Mouse (Mus musculus) hindbrain, embryonic 12.5 days (tissue): ENCODE measurements around the gene Fam168a. TPM values are rescaled to one million over a fixed set of nuclear protein-coding genes. Genes with fewer than 3 reads are reported as not detected.

Source experiments
- ATAC-seq: fragments of 200-750 bp; cut with Nextera tagmentation; 2 replicates; pipeline ENCODE4 v1.8.0; 2017; ENCODE audit warnings: moderate TSS enrichment; ENCODE audit not compliant: low FRiP score
- H3K27ac ChIP-seq: fragments of 300-500 bp; sonication (generic); 2 replicates; pipeline ENCODE4 v1.5.1; 2016; ENCODE audit warnings: mild to moderate bottlenecking
- H3K27me3 ChIP-seq: fragments of 300-500 bp; sonication (generic); 2 replicates; pipeline ENCODE4 v1.6.1; 2016; ENCODE audit warnings: mild to moderate bottlenecking
- H3K36me3 ChIP-seq: fragments of 300-500 bp; sonication (generic); 2 replicates; pipeline ENCODE4 v1.6.1; 2016; ENCODE audit warnings: mild to moderate bottlenecking
- H3K4me1 ChIP-seq: fragments of 300-500 bp; sonication (generic); 2 replicates; pipeline ENCODE4 v1.6.1; 2016
- H3K4me2 ChIP-seq: fragments of 300-500 bp; sonication (generic); replicated peaks from 2 replicates; pipeline ENCODE4 v1.6.1; 2016; ENCODE audit warnings: mild to moderate bottlenecking
- H3K4me3 ChIP-seq: fragments of 300-500 bp; sonication (generic); 2 replicates; pipeline ENCODE4 v1.5.1; 2016; ENCODE audit warnings: mild to moderate bottlenecking
- H3K9ac ChIP-seq: fragments of 300-500 bp; sonication (generic); 2 replicates; pipeline ENCODE4 v1.6.1; 2016; ENCODE audit warnings: mild to moderate bottlenecking, moderate library complexity
- H3K9me3 ChIP-seq: fragments of 300-500 bp; sonication (generic); replicated peaks from 2 replicates; pipeline ENCODE4 v1.6.1; 2016; ENCODE audit warnings: mild to moderate bottlenecking
- WGBS: fragments of 180-500 bp; shearing (Covaris S2); methylation state at CpG from one replicate; pipeline ENCODE4 v1.1.7; 2016; 5-methylcytosine and 5-hydroxymethylcytosine counted together
- polyA plus RNA-seq: library from polyadenylated mRNA; unstranded; fragments of >200 nt; fragmentation: Nextera tagmentation; extraction: Ambion mirVana; gene quantifications from 2 replicates; pipeline ENCODE4 v1.2.1, GENCODE M21; 2016

Fam168a gene
- polyA plus RNA-seq, 1 experiment from 2014 or later = 64.7 TPM

DNA sequence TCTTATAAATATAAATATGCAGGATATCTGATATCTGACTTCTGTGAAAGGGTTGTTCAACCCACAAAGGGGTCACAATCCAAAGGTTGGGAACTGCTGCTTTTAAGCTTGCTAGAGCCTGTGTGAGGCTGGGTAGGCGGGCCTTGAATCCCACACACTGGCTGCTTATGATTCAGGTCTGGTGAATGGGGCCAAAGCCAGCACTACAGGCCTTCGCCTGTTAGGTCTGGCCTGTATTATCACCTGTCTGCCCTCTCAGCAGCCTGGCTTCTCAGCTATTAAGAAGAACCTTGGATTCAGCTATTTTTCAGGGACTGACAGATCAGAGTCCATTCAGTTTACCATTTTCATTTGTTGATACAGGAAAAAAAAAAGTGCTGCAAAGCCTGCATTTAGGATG is 99.0 kb downstream of the Fam168a start:
- ATAC-seq = no peak
- WGBS = 65% methylated on average over 2 of the region's 2 CpGs

DNA sequence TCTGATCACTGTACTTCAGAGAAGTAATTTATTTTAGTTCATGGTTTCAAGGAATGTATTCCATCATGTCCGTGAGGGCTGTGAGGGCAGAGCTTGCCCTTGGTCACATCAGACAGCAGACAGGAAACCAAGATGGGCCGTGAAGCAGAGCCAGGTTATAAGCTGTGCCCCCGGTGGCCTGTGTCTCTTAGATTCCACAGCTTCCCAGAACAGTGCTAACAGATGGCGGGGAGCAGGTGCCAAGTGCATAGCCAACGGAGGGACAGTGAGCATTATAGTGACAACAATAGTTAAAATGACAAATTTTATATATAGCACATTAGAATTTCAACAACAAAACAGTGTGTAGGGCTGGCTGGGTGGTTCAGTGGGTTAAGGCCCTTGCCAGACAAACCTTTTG is 105.5 kb downstream of the Fam168a start:
- Histone ChIP-seq H3K27ac (no peak overlapping the region), H3K9ac (no peak overlapping the region), H3K27me3 (no peaks in the 10 kb centered on the region), H3K4me2 (no peak overlapping the region), H3K9me3 (no peaks in the 10 kb centered on the region), H3K4me3 (no peak overlapping the region), H3K4me1 (peaks cover 7% of the 10 kb centered on the region), H3K36me3 (no peaks in the 10 kb centered on the region)
- WGBS = 79% methylated on average over 5 of the region's 5 CpGs
- no peak for ATAC-seq

More for the DNA sequence above, 99.0 kb downstream of the Fam168a start:
- Histone ChIP-seq H3K4me3 (no peak overlapping the region), H3K9me3 (no peaks in the 10 kb centered on the region), H3K27me3 (no peaks in the 10 kb centered on the region), H3K9ac (no peak overlapping the region), H3K27ac (no peak overlapping the region), H3K4me2 (no peak overlapping the region), H3K36me3 (no peaks in the 10 kb centered on the region), H3K4me1 (no peaks in the 10 kb centered on the region)

DNA sequence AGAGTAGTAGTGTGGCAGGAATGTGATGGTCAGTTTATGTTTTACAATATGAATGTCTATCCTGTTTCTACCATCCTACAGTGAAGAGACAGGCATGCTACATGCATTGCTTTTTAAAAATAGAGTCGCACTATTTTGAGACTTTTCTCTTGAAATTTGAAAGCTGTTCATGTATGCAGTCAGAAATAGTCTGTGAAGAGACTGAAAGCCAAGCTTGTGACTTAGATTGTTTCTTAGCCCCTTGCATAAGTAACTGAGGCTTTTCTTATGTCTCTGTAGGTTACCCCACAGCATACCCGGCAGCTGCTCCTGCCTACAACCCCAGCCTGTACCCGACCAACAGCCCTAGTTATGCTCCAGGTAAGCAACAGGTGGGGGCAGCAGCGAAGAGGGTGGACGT is 106.2 kb downstream of the Fam168a start:
- Histone ChIP-seq H3K27me3 (no peaks in the 10 kb centered on the region), H3K9ac (no peak overlapping the region), H3K4me2 (no peak overlapping the region), H3K4me3 (no peak overlapping the region), H3K9me3 (no peaks in the 10 kb centered on the region), H3K27ac (no peak overlapping the region), H3K4me1 (peaks cover 12% of the 10 kb centered on the region), H3K36me3 (no peaks in the 10 kb centered on the region)
- 86% methylated on average over 5 of the region's 5 CpGs for WGBS
- ATAC-seq = no peak

DNA sequence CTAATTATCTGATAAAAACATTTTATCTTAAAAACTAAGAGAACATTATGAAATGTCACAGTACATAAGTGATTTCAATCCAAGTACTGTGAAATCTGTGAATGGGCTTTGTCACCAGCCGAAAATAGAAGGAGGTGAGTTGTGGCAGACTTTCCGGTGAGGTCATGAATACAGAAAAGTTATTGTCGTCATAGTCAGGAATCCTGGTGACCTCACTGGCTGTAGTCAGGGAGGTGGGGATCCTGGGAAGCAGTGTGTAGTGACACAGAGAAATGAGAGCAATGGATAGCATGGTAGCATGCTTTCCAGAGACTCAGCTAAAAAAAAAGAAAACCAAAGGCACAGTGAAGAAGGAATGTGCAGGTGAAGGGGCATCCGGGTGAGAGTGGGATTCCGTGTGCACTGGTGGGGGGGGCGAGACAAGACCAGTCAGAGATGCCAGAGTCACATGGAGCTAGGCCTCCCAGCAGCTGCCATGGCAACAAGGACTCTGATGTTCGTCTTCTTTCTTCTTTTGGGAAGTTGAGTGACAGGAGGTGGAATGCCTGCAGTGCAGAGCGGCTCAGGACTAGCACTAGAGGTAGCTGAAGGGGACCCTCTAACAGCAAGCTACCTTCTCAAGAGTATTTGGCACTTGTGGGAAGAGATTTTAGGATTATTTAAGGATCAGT is 109.6 kb downstream of the Fam168a start:
- 0 out of 2 replicates have a peak, but pooled peaks have one; percentile 43 for ATAC-seq
- H3K4me1 ChIP-seq = peaks cover 12% of the 10 kb centered on the region
- no peak overlapping the region for H3K9ac ChIP-seq
- no peaks in the 10 kb centered on the region for H3K9me3 ChIP-seq
- H3K36me3 ChIP-seq = no peaks in the 10 kb centered on the region
- 39% methylated on average over 8 of the region's 8 CpGs for whole genome bisulfite sequencing
- H3K4me3 ChIP-seq = no peak overlapping the region
- H3K27me3 ChIP-seq = no peaks in the 10 kb centered on the region
- no peak overlapping the region for H3K4me2 ChIP-seq
- H3K27ac ChIP-seq = no peak overlapping the region

DNA sequence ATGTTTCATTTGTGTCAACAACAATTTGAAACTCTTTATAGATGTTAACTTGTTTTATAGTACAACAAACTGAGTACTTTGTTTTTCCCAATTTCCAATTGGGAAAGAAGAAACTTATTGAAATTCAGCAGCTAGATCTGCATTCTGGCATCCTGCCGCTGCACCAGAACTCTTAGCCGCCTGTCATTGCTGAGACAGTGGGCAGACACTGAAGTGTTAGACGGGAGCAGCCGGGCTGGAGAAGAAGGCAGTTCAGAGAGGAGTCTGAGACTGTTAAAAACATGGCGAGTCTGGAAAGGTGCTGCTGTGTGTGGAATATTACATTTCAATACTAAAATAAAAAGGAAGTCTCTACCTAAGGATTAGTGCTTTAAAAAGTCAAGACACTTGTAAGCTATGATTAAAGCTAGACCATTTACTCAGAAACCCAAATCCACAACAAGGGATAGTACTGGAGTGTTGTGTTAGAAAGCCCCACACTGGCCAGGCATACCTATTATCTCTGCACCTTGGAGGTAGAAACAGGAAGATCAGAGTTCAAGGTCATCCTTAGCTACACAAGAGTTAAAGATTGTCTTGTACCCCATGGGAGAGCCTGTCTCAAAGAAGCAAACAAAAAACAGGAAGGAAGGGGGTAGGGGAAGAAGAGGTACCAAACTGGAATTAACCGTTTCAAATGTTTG is 110.5 kb downstream of the Fam168a start:
- Histone ChIP-seq H3K27me3 (no peaks in the 10 kb centered on the region), H3K9me3 (no peaks in the 10 kb centered on the region), H3K36me3 (no peaks in the 10 kb centered on the region), H3K4me2 (no peak overlapping the region), H3K4me1 (peaks cover 12% of the 10 kb centered on the region), H3K27ac (no peak overlapping the region), H3K9ac (no peak overlapping the region), H3K4me3 (no peak overlapping the region)
- no peak for ATAC-seq
- 65% methylated on average over 6 of the region's 6 CpGs for WGBS

DNA sequence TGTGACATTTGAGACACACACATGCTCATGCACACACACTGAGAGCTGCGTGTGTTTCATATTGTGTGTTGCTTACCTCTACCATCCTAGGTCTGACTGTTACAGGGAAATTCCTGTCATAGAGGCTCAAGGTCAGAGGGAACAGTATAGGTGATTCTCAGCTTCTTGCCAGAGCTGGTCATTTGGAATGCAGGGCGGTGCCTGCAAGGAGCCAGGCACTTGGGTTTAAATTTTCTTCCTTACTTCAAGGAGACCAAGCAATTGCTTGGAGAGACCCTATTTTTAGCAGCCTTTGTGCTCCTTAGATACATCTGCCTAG is 111.0 kb downstream of the Fam168a start:
- no peak overlapping the region for H3K4me3 ChIP-seq
- peaks cover 12% of the 10 kb centered on the region for H3K4me1 ChIP-seq
- H3K9ac ChIP-seq = no peak overlapping the region
- WGBS = 85% methylated on average over 2 of the region's 2 CpGs
- H3K9me3 ChIP-seq = no peaks in the 10 kb centered on the region
- no peak for ATAC-seq
- H3K27ac ChIP-seq = no peak overlapping the region
- no peaks in the 10 kb centered on the region for H3K36me3 ChIP-seq
- H3K4me2 ChIP-seq = no peak overlapping the region
- no peaks in the 10 kb centered on the region for H3K27me3 ChIP-seq

DNA sequence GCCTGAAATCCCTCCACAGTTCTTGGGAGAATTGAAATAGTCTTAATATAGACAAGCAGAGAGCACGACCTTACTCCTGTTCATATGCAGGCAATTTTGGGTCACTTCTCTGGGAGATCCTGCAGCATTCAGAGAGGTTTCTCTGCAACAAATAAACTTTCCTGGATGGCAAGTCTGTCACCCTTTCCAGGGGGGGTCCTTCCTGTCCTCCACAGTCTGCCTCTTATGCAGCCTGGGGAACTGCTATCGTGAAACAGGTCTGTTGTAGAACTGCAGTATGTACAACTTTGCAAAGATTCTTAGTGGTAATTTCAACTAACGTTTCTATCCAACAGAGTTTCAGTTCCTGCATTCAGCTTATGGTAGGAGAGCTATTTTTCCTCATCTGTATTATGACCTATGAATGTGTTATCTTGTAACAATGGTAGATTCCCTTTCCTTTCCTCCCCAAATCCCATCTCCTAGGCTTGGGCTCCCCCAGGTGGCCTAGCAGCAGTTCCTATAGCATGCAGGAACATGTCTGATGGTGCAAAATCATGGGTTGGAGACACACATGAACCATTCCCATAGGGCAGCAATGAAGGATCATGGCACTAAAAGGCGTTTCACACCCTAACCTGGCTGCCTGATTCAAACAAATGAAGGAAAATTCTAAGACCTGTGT is 112.1 kb downstream of the Fam168a start:
- no peak overlapping the region for H3K4me2 ChIP-seq
- no peak overlapping the region for H3K4me3 ChIP-seq
- ATAC-seq = no peak
- H3K36me3 ChIP-seq = no peaks in the 10 kb centered on the region
- no peaks in the 10 kb centered on the region for H3K27me3 ChIP-seq
- H3K27ac ChIP-seq = no peak overlapping the region
- H3K9me3 ChIP-seq = no peaks in the 10 kb centered on the region
- no peak overlapping the region for H3K9ac ChIP-seq
- H3K4me1 ChIP-seq = peaks cover 12% of the 10 kb centered on the region
- 91% methylated on average over 4 of the region's 4 CpGs for WGBS

DNA sequence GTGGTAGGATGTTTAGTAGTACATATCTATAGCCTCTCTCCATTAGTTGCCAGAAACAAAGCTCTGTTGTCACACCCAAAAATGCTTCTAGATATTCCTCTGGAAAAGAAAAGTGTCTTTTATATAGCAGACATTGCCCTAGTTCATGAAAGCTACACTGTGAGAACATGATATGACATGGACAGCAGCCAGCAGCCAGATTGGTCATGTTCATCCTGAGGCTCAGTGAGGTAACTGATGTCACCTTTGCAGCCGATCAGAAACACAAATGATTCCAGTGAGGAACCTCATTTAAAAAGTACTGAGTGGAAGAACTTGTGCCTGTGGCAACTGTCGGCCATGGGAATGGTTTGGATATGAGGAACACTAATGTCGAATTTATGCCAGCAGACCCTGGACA is 118.2 kb downstream of the Fam168a start:
- H3K27ac ChIP-seq = no peak overlapping the region
- no peak overlapping the region for H3K4me2 ChIP-seq
- H3K9me3 ChIP-seq = no peaks in the 10 kb centered on the region
- 90% methylated on average over 3 of the region's 3 CpGs for WGBS
- H3K9ac ChIP-seq = no peak overlapping the region
- 0 out of 2 replicates have a peak, but pooled peaks cover 11% of the 10 kb centered on the region for H3K36me3 ChIP-seq
- H3K4me3 ChIP-seq = no peak overlapping the region
- H3K4me1 ChIP-seq = no peaks in the 10 kb centered on the region
- ATAC-seq = no peak
- no peaks in the 10 kb centered on the region for H3K27me3 ChIP-seq

DNA sequence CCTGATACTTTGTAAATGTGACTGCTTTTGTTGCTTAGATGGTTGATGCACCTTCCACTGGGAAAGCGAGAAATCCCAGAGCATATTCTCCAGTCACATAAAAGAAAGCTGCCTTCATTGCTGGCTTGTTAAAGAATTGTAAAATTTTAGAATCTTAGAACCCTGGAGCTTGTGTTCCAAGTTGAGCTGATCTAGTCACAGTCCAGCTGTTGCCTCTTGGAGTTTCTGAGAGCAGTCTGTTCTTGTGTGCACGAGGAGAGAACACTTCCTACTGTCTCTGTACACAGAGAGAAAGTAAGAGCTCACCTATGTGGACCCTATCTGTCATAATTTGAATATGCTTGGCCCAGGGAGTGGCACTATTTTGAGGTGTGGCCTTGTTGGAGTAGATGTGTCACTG is 122.1 kb downstream of the Fam168a start:
- no peak overlapping the region for H3K27ac ChIP-seq
- no peaks in the 10 kb centered on the region for H3K4me1 ChIP-seq
- H3K4me3 ChIP-seq = no peak overlapping the region
- 92% methylated on average over 2 of the region's 2 CpGs for WGBS
- H3K9ac ChIP-seq = no peak overlapping the region
- no peaks in the 10 kb centered on the region for H3K9me3 ChIP-seq
- no peak for ATAC-seq
- H3K4me2 ChIP-seq = no peak overlapping the region
- H3K36me3 ChIP-seq = 0 out of 2 replicates have a peak, but pooled peaks cover 11% of the 10 kb centered on the region
- H3K27me3 ChIP-seq = no peaks in the 10 kb centered on the region

DNA sequence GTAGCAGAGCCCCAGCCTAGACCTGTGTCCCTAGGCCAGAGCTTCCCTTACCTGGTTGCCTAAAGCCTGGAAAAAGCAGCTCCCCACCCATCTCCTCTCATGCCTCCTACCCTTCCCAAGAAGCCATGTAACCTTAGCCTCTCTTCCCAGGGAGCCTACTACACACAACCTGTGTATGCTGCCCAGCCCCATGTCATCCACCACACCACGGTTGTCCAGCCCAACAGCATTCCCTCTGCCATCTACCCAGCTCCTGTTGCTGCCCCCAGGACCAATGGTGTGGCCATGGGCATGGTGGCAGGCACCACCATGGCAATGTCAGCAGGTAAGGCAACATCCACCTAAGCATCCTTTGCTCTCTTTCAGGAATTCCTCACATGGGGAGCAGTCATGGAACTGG is 127.4 kb downstream of the Fam168a start:
- peaks cover 29% of the 10 kb centered on the region for H3K36me3 ChIP-seq
- whole genome bisulfite sequencing = 78% methylated on average over 1 of the region's 1 CpGs
- H3K27me3 ChIP-seq = no peaks in the 10 kb centered on the region
- no peak for ATAC-seq
- no peak overlapping the region for H3K4me3 ChIP-seq
- no peak overlapping the region for H3K27ac ChIP-seq
- no peak overlapping the region for H3K9ac ChIP-seq
- no peaks in the 10 kb centered on the region for H3K4me1 ChIP-seq
- H3K4me2 ChIP-seq = no peak overlapping the region
- H3K9me3 ChIP-seq = no peaks in the 10 kb centered on the region

DNA sequence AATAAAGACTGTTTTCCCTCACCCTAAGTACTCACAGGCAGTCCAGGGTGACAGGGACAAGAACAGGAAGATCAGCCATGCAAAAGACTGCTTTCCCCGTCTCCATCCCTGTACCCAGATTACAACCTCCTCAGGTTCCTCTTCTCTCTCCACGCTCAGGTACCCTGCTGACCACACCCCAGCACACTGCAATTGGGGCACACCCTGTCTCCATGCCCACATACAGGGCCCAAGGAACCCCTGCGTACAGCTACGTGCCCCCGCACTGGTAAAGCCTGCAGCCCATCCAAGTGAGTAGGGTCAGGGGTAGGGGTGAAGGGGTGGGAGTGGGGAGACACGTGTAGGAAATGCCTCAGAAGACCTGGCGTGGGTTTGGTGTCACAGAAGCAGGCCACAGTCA is 128.7 kb downstream of the Fam168a start:
- Histone ChIP-seq H3K9me3 (no peaks in the 10 kb centered on the region), H3K36me3 (peaks cover 28% of the 10 kb centered on the region), H3K27me3 (no peaks in the 10 kb centered on the region), H3K27ac (no peak overlapping the region), H3K4me2 (no peak overlapping the region), H3K9ac (no peak overlapping the region), H3K4me3 (no peak overlapping the region), H3K4me1 (no peaks in the 10 kb centered on the region)
- whole genome bisulfite sequencing = 91% methylated on average over 7 of the region's 7 CpGs
- no peak for ATAC-seq

DNA sequence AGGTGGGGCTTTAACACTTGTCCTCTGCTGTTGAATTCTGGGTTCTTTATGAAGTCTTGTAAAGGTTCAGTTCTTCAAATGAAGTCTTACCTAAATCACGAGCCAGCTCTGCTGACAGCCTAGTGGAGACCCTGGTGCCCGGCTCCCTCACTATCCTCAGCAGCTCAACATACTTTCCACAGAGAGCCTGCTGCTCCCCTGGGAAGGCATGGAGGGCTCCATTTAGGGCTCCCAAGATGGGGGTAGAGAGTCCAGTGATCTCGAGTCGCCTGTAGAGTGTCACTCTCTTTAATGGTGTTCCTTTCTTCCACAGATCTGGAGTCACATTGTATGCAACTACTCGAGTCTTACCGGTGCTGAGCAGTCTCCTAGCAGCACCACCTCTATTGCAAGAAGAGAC is 129.3 kb downstream of the Fam168a start:
- Histone ChIP-seq H3K4me2 (no peak overlapping the region), H3K9ac (no peak overlapping the region), H3K36me3 (peaks cover 28% of the 10 kb centered on the region), H3K4me1 (no peaks in the 10 kb centered on the region), H3K9me3 (no peaks in the 10 kb centered on the region), H3K4me3 (no peak overlapping the region), H3K27ac (no peak overlapping the region), H3K27me3 (no peaks in the 10 kb centered on the region)
- no peak for ATAC-seq
- WGBS = 84% methylated on average over 6 of the region's 6 CpGs

DNA sequence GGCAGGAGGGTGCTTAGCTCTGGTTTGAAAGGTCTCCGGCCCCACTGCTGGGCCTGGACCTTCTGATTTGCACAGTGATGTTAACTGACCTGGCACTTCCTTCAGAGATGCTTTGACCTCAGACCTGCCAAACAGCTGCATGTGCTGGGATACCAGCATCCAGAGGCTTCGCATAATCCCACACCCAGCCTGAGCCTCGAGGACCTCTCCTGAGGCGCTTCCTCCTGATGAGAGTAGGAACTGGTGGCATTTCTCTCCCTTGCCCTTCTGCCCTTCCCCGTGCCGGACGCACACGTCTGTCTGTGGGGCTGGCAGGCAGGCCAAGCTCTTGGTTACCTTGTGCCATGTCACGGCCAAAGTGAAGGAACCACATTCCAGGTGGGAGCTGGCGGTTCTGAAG is 130.2 kb downstream of the Fam168a start:
- Histone ChIP-seq H3K9ac (no peak overlapping the region), H3K27ac (no peak overlapping the region), H3K4me3 (no peak overlapping the region), H3K9me3 (no peaks in the 10 kb centered on the region), H3K36me3 (peaks cover 28% of the 10 kb centered on the region), H3K27me3 (no peaks in the 10 kb centered on the region), H3K4me2 (no peak overlapping the region), H3K4me1 (no peaks in the 10 kb centered on the region)
- WGBS = 91% methylated on average over 10 of the region's 10 CpGs
- no peak for ATAC-seq
